Mouse (Mus musculus) forebrain, embryonic 15.5 days (tissue): ENCODE data around the gene Pcnx2. TPM values are rescaled to one million over a fixed set of nuclear protein-coding genes. Genes with fewer than 3 reads are reported as not detected.

Experiments
- ATAC-seq: fragments of 200-750 bp; cut with Nextera tagmentation; replicated peaks from 2 replicates; pipeline ENCODE4 v1.8.0; 2017; ENCODE audit warnings: mild to moderate bottlenecking, moderate TSS enrichment, moderate library complexity
- H3K27ac ChIP-seq: fragments of 300-500 bp; sonication (generic); replicated peaks from 2 replicates; pipeline ENCODE4 v1.5.1; 2015; ENCODE audit warnings: mild to moderate bottlenecking, inconsistent platforms
- H3K27me3 ChIP-seq: fragments of 300-500 bp; sonication (generic); 2 replicates; pipeline ENCODE4 v1.6.1; 2015; ENCODE audit warnings: inconsistent platforms
- H3K36me3 ChIP-seq: fragments of 300-500 bp; sonication (generic); 2 replicates; pipeline ENCODE4 v1.6.1; 2015; ENCODE audit warnings: mild to moderate bottlenecking, inconsistent platforms
- H3K4me1 ChIP-seq: fragments of 300-500 bp; sonication (generic); 2 replicates; pipeline ENCODE4 v1.6.1; 2015; ENCODE audit warnings: inconsistent platforms
- H3K4me2 ChIP-seq: fragments of 300-500 bp; sonication (generic); replicated peaks from 2 replicates; pipeline ENCODE4 v1.6.1; 2015; ENCODE audit warnings: mild to moderate bottlenecking, inconsistent platforms
- H3K4me3 ChIP-seq: fragments of 300-500 bp; sonication (generic); 2 replicates; pipeline ENCODE4 v1.5.1; 2015; ENCODE audit warnings: mild to moderate bottlenecking, inconsistent platforms
- H3K9ac ChIP-seq: fragments of 300-500 bp; sonication (generic); replicated peaks from 2 replicates; pipeline ENCODE4 v1.6.1; 2015; ENCODE audit warnings: mild to moderate bottlenecking, inconsistent platforms
- H3K9me3 ChIP-seq: fragments of 300-500 bp; sonication (generic); 2 replicates; pipeline ENCODE4 v1.6.1; 2016; ENCODE audit warnings: inconsistent platforms
- WGBS: fragments of 180-500 bp; shearing (Covaris S2); methylation state at CpG from one replicate; pipeline ENCODE4 v1.1.7; 2015; ENCODE audit warnings: mixed read lengths; 5-methylcytosine and 5-hydroxymethylcytosine counted together
- polyA plus RNA-seq: library from polyadenylated mRNA; unstranded; fragments of >200 nt; fragmentation: Nextera tagmentation; extraction: Ambion mirVana; gene quantifications from 2 replicates; pipeline ENCODE4 v1.2.1, GENCODE M21; 2015

Gene Pcnx2
- polyA plus RNA-seq, 1 experiment from 2014 or later, result 3.8 TPM

DNA sequence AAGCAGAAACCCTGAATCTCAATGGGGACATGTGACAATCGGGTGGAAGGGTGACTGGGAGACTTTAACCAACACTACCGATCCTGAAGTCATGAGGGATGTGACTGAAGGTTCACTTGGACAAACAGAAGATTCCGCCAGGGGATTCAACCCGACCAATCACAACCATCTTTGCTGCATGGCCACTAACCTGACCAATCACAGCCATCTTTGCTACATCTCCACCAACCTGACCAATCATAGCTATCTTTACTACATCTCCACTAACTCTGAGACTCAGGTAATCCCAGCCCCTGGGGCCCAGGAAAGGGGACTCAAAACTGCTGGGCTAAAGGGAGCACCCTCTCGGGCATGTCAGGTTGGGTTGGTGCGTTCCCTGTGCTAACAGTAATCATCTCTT, 174.7 kb downstream of the Pcnx2 start:
- H3K9ac ChIP-seq, result no peak overlapping the region
- no peak overlapping the region for H3K27ac ChIP-seq
- no peaks in the 10 kb centered on the region for H3K9me3 ChIP-seq
- ATAC-seq, result no peak
- H3K36me3 ChIP-seq, result no peaks in the 10 kb centered on the region
- 94% methylated on average over 6 of the region's 6 CpGs for WGBS
- no peak overlapping the region for H3K4me3 ChIP-seq
- no peak overlapping the region for H3K4me2 ChIP-seq
- H3K27me3 ChIP-seq, result no peaks in the 10 kb centered on the region
- no peaks in the 10 kb centered on the region for H3K4me1 ChIP-seq

DNA sequence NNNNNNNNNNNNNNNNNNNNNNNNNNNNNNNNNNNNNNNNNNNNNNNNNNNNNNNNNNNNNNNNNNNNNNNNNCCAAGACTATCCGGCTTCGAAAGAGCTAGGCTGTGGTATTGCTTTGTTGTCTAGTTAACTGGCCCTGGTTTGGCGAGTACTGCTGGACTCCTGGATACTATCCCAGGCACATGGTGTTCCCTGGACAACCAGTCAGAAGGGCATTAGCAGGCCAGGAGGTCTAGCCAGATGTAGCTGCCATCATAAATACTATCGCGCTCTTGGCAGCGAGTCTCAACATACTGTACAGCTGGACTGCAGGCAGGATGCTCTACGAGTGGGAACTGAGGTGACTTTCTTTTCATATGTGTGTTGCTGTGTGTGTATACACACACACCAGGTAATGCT, 175.4 kb downstream of the Pcnx2 start:
- Histone ChIP-seq H3K4me2 (no peak overlapping the region), H3K4me3 (no peak overlapping the region), H3K27ac (no peak overlapping the region), H3K27me3 (no peaks in the 10 kb centered on the region), H3K9me3 (no peaks in the 10 kb centered on the region), H3K36me3 (no peaks in the 10 kb centered on the region), H3K9ac (no peak overlapping the region), H3K4me1 (no peaks in the 10 kb centered on the region)
- 91% methylated on average over 7 of the region's 7 CpGs for WGBS
- no peak for ATAC-seq

DNA sequence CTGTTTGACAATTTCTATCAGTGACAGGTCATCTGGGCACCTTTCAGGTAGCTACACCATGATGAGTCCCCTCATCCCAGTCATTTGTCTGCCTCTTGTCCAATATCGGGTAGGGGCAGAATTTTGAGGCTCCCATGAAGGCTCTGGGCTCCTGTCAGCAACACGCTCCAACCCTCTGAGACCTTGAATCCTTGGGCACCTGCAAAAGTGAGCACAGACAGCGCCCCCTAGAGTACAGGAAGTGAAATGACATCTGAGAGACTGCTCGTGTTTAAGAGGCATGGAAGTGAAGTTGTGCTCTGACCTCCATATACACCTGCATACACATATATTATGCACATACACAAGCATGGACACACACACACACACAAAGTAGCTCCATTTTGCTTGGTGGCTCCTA, 179.2 kb downstream of the Pcnx2 start:
- no peaks in the 10 kb centered on the region; the same call in 1 of the 2 replicates for H3K4me1 ChIP-seq
- 63% methylated on average over 4 of the region's 4 CpGs for WGBS
- ATAC-seq, result no peak

DNA sequence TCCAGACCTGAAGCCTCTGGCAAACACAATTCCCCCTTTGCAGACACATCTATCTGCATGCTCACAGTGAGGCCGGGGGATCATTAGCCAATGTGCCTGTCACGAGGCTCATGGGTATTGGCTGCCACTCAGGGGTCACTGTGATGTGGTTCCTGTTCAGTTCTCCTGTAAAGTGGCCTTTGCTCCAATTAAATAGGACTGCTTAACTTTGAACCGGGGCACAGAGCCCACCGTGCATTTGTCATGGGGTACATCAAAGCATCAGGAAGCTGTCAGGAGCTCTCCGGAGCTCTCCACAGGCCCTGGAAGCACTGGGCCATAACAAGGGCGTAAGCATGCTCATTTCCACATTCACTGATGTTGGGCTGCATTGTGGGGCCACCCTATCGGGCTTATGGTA, 181.5 kb downstream of the Pcnx2 start:
- Histone ChIP-seq H3K27me3 (no peaks in the 10 kb centered on the region), H3K4me3 (no peak overlapping the region), H3K9ac (no peak overlapping the region), H3K27ac (no peak overlapping the region), H3K4me2 (no peak overlapping the region), H3K36me3 (no peaks in the 10 kb centered on the region), H3K9me3 (no peaks in the 10 kb centered on the region), H3K4me1 (no peaks in the 10 kb centered on the region; the same call in 1 of the 2 replicates)
- ATAC-seq, result no peak
- 33% methylated on average over 7 of the region's 7 CpGs for WGBS

More for the DNA sequence above, 179.2 kb downstream of the Pcnx2 start:
- Histone ChIP-seq H3K4me2 (no peak overlapping the region), H3K27ac (no peak overlapping the region), H3K4me3 (no peak overlapping the region), H3K9ac (no peak overlapping the region), H3K36me3 (no peaks in the 10 kb centered on the region), H3K27me3 (no peaks in the 10 kb centered on the region), H3K9me3 (no peaks in the 10 kb centered on the region)

DNA sequence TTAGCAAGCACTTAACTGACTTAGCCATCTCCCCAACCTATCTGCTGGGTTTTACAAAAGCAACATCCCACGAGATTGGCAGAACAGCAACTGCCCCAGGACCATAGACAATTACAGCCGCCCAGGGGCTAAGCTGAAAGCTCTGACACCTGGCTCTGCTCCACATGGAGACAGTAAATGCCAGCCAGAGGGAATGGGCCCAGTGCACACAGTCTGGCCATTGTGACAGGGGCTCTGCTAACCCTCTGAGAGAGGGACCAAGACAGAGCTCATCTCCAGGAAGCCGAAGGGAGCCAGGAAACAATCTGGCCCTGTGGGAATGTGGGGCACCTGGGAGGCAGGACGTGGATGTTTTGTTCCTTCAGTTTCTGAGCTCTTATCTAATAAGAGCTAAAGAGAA, 181.9 kb downstream of the Pcnx2 start:
- H3K27ac ChIP-seq, result no peak overlapping the region
- WGBS, result 21% methylated on average over 4 of the region's 4 CpGs
- no peak for ATAC-seq

DNA sequence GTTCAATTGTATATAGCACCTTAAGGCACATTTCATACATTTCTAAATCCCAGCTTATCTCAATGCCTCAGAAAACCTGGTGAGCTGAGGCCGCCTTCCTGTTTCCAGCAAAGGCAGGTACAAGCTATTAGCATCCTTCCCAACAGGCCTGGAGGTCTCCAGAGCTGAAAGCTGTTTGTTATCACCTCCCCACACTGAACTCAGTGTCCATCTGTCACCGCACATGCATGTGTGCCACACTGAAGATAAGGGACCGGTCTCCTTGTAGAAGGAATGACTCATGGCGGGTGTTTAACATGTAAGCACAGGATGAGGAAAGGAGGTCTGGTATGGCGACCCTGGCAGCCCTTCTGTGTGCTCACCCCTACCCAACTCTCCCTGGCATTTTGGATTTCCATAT, 186.6 kb downstream of the Pcnx2 start:
- Histone ChIP-seq H3K27me3 (no peaks in the 10 kb centered on the region), H3K4me1 (no peaks in the 10 kb centered on the region; the same call in 1 of the 2 replicates), H3K9ac (no peak overlapping the region), H3K27ac (no peak overlapping the region), H3K9me3 (no peaks in the 10 kb centered on the region), H3K4me3 (no peak overlapping the region), H3K4me2 (no peak overlapping the region), H3K36me3 (no peaks in the 10 kb centered on the region)
- no peak for ATAC-seq
- 88% methylated on average over 5 of the region's 5 CpGs for WGBS

More for the DNA sequence above, 181.9 kb downstream of the Pcnx2 start:
- Histone ChIP-seq H3K4me3 (no peak overlapping the region), H3K27me3 (no peaks in the 10 kb centered on the region), H3K9me3 (no peaks in the 10 kb centered on the region), H3K9ac (no peak overlapping the region), H3K36me3 (no peaks in the 10 kb centered on the region), H3K4me1 (no peaks in the 10 kb centered on the region; the same call in 1 of the 2 replicates), H3K4me2 (no peak overlapping the region)

DNA sequence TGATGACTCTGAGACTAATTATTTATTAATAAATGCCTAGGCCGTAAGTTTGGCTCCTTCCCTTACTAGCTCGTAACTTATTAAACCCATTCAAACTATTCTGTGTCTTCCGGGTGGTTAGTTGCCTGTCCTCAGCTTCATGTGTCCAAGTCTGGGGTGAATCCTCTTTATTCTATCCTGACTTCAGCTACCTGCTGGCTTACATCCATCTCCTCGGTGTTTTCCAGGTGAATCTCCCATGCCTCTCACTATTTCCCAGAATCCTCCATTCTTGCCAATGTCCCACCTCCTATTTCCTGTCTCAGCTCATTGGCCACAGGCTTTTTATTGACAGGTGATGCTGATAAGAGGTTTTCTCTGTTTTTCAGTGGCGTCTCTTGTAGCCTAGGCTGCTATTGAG, 188.9 kb downstream of the Pcnx2 start:
- no peak overlapping the region for H3K27ac ChIP-seq
- no peaks in the 10 kb centered on the region for H3K9me3 ChIP-seq
- no peaks in the 10 kb centered on the region for H3K27me3 ChIP-seq
- H3K36me3 ChIP-seq, result no peaks in the 10 kb centered on the region
- H3K4me2 ChIP-seq, result no peak overlapping the region
- H3K9ac ChIP-seq, result no peak overlapping the region
- no peak for ATAC-seq
- no peaks in the 10 kb centered on the region for H3K4me1 ChIP-seq
- H3K4me3 ChIP-seq, result no peak overlapping the region
- WGBS, result 86% methylated on average over 5 of the region's 5 CpGs

DNA sequence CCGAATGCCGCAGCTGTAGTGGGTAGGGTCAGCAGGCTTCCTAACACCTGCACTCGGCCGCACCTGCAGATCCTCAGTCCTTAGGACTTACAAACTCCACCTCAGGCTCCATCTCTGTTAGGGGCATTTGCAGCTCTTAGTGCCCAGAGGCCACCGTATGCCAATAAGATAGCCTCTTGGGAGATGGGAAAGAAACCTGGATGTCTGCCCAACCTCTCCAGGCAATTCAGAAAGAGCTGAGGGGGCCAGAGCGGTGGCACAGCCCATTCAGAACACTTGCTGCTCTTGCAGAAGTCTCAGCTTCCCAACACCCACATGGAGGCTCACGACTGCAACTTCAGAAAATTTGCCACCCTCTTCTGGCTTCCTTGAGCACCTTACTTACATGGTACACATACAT, 192.3 kb downstream of the Pcnx2 start:
- Histone ChIP-seq H3K27ac (no peak overlapping the region), H3K36me3 (no peaks in the 10 kb centered on the region), H3K9me3 (no peaks in the 10 kb centered on the region), H3K4me2 (no peak overlapping the region), H3K9ac (no peak overlapping the region), H3K4me1 (peaks cover 14% of the 10 kb centered on the region), H3K27me3 (no peaks in the 10 kb centered on the region), H3K4me3 (no peak overlapping the region)
- WGBS, result 63% methylated on average over 7 of the region's 7 CpGs
- ATAC-seq, result no peak

DNA sequence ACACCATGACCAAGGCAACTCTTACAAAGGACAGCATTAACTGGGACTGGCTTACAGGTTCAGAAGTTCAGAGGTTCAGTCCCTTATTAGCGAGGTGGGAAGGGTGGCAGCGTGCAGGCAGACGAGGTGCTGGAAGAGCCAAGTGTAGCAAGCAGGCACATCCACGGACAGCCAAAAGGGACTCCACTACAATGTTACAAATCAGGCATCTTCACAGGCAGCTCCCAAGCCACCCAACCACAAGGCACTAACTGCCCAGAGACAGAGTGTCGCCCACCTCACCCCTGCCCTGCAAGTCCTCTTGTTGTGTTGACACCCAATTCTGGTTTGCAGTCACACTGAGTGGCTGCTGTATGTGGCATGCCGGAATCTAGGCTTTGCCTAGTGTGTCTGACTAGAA, 193.7 kb downstream of the Pcnx2 start:
- H3K4me2 ChIP-seq, result no peak overlapping the region
- peaks cover 14% of the 10 kb centered on the region for H3K4me1 ChIP-seq
- H3K27me3 ChIP-seq, result no peaks in the 10 kb centered on the region
- H3K9ac ChIP-seq, result no peak overlapping the region
- whole genome bisulfite sequencing, result 83% methylated on average over 6 of the region's 6 CpGs
- H3K9me3 ChIP-seq, result no peaks in the 10 kb centered on the region
- no peak overlapping the region for H3K27ac ChIP-seq
- ATAC-seq, result no peak
- H3K4me3 ChIP-seq, result no peak overlapping the region
- no peaks in the 10 kb centered on the region for H3K36me3 ChIP-seq

DNA sequence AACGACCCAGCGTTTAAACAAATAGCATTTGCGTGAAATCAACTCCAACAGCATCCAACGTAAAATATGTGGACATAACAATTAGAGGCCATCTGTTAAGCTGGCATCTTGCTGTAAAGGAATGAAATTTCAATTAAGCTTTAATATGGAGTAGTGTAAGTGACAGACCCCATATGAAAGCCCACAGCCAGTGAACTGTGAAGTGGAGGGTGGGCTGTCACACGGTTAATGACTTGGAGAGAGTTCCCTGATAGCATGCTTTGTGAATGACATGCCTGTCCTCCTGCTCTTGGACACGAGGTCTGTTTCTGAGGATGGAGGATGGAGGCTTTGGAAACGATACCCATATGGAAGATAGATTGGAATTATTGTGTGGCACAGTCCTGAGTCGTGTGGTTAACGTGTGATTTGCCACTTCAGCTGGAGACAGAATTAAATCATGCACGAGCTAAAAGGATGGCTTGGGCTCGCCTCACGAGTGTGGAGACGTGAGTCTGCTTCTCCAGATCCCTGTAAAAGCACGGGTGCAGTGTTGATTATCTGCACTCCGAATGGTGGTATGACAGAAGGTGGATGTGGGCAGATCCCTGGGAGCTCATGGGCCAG, 195.1 kb downstream of the Pcnx2 start:
- Histone ChIP-seq H3K9ac (no peak overlapping the region), H3K9me3 (no peaks in the 10 kb centered on the region), H3K27me3 (no peaks in the 10 kb centered on the region), H3K4me1 (peaks cover 14% of the 10 kb centered on the region), H3K4me3 (no peak overlapping the region), H3K36me3 (no peaks in the 10 kb centered on the region), H3K4me2 (no peak overlapping the region), H3K27ac (peak overlapping the region; percentile 55; the same call in 1 of the 2 replicates)
- WGBS, result 29% methylated on average over 15 of the region's 15 CpGs
- ATAC-seq, result peak; percentile 91

Other genes with a start within 250 kb of the Pcnx2 start
- gene Map10, start 228.5 kb downstream of the Pcnx2 start, polyA plus RNA-seq, result 10.3 and 11.5 TPM in 2 replicates
- 26.5 and 28.0 TPM in 2 replicates for gene Ntpcr, start 168.4 kb downstream of the Pcnx2 start, polyA plus RNA-seq
- 0.20 and 0.50 TPM in 2 replicates for gene Map3k21, start 12.1 kb upstream of the Pcnx2 start, polyA plus RNA-seq
- gene Kcnk1, start 96.9 kb upstream of the Pcnx2 start, polyA plus RNA-seq, result 12.0 and 14.4 TPM in 2 replicates